Mouse (Mus musculus): ENCODE measurements at regions not wholly inside any gene's neighbourhood (a gene's known extent, or its start where the extent isn't known, plus 50 kb on each side); places are given as distances from the start of the nearest gene placed in this dataset.

GRCm38 (mm10) chr1:71996234-71996619, 215.9 kb downstream of the Mreg start:
- no peak for DNase-seq

DNA sequence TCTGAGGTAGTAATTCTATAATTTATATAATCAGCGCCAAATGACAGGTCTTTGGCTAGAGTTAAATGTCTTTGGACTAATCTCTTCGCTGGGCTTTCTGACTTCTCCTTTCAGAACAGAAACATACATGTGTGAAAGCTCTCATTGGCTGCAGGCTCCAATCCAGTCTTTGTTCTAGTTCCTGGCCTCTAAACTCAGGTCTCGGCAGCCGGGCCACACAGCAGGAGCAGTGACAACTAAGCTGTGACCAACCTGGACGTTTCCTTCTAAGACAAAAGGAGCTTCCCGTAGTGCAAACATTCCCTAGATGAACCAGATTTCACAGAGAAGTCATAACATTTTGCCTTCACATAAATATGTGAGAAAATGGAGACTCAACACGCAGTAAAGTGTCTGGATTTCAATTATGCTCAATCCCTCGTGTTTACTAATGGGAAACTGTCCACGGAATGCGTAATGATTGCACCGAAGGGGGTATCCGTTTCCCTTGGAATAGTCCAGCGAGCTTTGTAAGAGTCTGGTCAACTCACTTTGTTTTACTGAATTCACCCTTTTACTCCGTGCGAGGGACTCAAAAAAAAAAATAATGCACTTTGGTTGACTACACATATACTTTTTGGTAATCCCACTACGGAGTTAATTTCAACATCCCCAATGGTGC, 216.4 kb downstream of the Mreg start:
- no peak for DNase-seq

- no peak for DNase-seq
Observed at GRCm38 (mm10) chr1:71990936-71991335, 221.2 kb downstream of the Mreg start.

DNA sequence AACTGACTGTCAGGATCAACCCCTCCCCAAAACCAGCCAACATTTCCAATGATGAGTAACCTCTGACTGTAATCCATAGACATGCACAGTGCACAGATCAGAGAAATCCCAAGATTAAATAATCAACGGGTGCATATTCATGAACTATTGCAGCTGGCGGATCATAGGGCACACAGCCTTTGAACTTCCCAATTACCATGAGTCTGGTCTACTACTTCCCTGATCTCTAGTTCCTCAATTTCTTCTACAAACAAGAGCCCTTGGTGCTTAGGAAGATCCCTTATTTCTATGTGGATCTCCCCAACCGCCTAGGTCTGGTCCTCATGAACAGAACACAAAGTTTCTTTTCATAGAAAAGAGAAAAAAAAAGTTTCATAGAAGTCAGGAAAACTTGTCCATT, 224.0 kb downstream of the Mreg start:
- no peak for DNase-seq

DNA sequence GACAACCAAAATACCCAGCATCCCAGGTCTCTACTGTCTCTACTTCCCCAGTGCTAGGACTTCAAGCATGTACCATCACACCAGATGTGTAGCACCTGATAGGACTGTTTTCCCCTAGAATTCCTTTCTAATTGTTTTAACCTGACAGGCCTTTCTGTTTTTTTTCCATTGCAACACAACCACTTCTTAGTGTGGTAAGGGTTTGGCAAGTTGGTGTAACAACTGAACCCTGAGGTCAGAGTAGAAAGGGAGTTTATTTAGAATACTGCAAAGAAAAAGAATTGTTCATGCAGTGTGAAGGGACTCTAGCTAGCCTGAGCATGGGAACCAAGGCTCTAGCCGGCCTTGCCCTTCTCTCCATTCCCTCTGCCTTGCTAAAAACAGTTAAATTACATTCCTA, 226.1 kb downstream of the Mreg start:
- DNase-seq, result no peak

DNA sequence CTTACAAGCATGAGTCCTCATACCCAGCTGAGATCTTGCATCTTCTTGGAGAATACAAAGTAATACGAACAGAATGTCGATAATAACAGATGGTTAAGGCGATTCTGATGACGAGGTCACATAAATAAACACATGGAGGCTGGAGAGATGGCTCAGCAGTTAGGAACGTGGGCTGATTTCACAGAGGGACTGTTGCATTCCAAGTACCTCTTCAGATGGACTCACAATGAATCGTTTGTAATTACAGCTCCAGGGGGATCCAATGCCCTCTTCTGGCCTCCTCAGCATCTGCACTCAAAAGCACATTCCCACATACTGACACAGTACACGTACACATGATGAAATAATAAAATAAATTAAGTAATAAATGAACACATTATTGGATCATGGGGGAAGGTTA, 228.3 kb downstream of the Mreg start:
- no peak for DNase-seq

DNA sequence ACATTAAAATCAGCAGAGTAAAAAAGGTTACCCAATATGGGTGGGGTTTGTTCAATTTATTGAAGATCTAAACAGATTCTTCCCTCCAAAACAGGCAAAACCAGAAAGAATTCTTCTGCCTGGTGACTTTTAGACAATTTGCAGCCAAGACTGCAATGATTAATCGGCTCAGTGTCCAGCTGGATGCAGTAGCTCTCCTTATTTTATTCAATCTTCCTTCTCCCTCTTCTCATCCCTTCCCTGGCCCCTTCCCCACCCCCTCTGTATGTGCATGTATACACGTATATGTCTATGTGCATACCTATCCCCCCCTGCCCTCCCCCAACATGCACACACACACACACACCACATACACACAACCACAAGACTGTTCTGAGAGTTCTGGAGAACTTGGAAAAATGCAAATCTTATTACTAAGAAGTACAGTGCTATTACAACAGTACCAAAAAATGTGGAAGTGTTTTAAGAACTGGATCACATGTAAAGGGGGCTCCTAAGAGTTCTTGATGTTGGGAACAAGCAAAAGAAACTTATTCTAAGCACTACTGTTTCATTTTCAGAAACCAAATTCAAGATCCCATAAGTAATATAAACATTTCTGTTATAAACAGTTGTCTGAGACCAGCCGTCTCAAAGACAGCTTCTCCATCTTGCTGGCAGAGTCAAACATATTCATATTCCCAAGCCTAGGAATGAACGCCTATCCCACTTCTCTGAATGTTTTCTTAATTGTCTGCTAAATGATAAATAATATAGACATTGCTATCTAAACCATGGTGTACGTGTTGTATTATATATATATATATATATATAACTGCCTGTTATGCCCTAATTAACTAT, 229.5 kb downstream of the Mreg start:
- DNase-seq, result no peak

DNA sequence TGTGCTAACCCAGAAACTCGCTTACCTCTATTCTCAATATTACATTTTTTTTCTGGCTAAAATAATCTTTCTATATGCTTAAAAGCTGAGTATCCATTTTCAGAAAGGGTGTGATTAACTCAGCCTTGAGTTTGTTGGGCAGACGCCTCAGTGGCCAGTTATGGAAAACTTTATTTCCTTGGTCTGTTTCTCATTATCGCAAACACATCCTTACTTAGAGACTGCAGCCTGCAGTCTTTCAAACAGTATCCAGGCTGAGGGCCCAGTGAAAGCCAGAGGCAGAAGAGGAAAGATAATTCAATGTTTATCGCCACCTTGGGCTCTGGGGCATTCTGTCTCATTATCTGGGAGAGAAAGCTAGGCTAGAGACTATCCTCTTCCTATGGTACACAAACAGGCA, 231.5 kb downstream of the Mreg start:
- no peak for DNase-seq

GRCm38 (mm10) chr1:71979261-71979660, 232.8 kb downstream of the Mreg start:
- DNase-seq, result no peak

- DNase-seq, result no peak
Observed at GRCm38 (mm10) chr1:71977361-71977760, 234.7 kb downstream of the Mreg start.

- no peak for DNase-seq
Observed at GRCm38 (mm10) chr1:71974715-71975114, 237.4 kb downstream of the Mreg start.

DNA sequence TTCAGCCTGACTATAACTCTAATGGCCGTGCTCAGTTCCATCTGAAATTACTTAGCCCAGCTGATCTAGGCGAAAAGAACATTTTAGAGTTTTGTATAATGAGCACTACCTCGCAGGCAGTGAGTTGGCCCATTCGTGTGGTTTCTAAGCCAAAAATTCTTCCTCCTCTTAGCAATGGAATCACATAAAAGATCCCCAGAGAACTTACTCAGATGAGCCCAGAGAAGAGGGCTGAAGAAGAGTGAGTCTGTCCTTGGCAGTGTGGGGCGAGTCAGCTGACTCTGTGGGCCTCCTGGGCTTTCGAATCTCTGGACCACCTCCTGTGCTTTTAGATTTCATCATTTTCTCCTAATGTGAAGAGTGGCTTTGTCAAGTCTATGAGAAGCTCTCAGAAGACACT, 240.2 kb downstream of the Mreg start:
- DNase-seq, result no peak

DNA sequence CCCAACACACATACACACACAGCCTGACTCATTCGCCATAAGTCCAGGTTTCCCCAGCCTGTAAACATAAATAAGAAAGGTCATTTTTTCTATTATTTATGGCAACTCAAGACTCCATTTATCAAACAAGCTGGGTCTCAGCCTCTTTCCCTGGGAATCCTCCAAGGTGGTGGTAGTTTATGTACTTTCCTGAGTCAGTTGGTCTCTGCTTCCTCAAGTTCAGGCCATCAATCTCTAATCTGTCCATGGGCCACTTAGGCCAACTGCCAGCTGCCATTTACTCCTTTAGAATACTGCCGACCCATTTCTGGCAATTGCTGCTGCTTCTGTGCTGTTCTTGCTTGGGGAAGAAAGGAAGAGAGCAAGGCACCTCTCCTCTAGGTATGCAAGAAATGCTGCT, 241.3 kb downstream of the Mreg start:
- DNase-seq, result no peak

GRCm38 (mm10) chr1:71967574-71968104, 244.5 kb downstream of the Mreg start:
- DNase-seq, result no peak

DNA sequence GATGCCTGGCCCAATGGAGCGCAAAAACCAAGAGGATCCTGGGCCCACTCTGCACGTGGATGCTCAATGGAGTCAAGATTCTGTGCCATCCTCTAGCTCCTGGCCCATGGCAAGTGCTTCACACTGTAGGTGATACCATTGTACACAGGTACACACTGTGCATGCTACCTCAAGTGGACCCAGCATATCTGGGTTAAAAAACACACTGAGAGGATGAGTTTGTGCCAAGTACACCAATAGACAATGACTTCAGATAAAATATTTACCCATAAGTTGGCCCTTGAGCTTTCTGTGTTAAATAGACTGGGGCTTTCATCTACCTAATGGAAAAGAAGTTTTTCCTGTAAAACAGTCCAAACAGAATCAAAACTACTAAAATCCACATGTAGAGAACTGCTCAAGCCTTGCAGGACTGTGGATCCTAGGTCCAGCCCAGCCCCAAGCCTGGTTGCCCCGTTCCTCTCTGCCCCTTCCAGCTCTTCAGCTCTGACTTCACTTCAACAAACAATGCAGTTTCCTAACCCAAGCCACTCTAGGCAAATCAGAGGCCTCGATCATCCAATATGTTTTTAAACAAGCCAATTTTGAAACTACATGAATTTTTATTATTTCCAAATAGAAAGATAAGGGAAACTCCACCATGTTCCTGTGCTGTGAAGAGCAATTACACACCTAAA, 247.5 kb downstream of the Mreg start:
- no peak for DNase-seq

DNA sequence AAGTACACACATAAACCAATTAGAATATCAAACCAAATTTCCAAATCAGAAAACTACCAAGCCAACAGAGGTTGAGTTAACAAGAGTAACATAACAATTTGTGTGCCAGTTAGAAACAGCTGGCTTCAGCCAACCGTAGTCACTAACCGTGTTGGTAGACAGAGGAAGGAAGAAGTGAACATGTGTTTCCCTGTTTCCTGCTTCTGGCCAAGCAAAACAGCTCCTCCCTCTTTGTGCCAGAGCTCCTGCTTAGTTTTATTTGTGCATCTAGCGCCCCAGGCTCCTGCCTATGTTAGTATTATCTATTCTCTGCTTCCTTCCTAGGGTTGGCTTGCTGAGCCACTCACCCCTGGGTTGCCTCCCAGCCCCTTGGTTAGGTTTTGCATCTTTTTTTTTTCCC, 255.2 kb downstream of the Mreg start:
- no peak for DNase-seq

DNA sequence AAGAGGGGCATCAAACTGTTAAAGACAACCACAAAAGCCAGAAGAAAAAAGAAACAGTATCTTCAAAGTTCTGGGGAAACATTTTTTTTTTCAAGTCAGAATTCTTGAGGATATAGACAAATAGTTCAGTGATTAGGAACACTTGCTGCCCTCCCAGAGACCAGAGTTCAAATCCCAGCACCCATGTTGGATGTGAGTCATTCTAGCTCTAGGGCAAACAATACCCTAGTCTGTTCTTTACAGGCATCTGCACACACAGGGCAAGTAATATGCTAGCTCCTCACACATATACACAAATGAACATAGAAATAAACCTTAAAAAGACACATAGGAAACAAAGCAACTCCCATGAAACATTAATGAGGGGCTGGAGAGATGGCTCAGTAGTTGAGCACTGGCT, 256.8 kb downstream of the Mreg start:
- DNase-seq, result no peak

DNA sequence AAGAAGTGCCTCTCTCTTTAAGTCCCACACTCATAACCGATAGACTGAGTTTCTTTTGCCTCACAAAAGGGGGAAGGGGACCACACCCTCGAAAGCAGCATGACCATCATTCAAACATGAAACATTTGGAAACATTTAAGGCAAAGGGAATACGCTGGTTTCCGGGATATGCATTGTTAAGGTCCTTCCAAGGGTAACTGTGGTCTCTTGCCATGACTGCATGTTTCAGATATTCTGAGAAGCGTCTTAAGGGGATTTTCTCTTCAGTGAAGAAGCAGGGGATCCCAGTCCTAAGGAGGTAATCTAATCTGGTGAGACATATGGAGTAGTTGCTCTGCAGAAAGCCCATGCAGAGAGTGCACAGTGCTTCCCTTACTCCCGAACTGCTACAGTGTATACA, 258.8 kb downstream of the Mreg start:
- DNase-seq, result no peak

DNA sequence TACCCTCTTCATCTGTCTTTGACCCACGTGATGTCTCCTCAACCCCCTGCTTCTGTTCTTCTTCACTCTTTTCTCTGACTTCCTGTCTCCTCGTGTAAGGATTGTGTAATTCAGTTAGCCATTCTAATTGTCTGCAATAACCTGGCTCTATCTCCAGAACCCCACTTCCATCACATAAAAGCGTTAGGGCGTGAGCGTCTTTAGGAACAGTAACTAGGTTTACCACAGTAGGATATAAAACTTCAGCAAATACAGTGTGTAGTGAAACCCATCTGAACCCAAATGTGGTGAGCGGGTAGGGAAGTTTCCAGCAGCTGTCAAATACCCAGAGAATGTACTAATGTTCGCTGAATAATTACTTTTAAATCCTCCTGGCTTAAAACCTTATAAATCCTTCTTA, 262.6 kb downstream of the Mreg start:
- DNase-seq, result no peak

GRCm38 (mm10) chr1:71948686-71949085, 263.4 kb downstream of the Mreg start:
- no peak for DNase-seq

DNA sequence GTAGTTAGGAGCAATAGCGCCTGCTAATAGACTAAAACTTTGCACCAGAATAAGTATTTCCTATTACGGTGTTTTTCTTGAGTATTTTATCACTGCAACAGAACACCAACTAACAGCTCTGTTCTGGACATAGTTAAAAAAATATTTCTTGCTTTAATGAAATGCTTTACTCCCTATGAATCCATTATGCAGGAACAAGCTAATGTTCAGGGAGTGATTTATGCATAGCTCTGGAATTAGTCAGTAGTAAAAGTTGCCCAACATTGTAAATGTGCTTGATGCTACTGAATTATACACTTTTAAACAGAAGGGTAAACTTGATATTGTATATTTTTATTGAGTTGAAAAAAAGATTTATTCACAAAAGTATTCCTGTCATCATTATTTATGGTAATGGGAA, 264.6 kb downstream of the Mreg start:
- DNase-seq, result no peak

- no peak for DNase-seq
Observed at GRCm38 (mm10) chr1:71946911-71947310, 265.2 kb downstream of the Mreg start.

DNA sequence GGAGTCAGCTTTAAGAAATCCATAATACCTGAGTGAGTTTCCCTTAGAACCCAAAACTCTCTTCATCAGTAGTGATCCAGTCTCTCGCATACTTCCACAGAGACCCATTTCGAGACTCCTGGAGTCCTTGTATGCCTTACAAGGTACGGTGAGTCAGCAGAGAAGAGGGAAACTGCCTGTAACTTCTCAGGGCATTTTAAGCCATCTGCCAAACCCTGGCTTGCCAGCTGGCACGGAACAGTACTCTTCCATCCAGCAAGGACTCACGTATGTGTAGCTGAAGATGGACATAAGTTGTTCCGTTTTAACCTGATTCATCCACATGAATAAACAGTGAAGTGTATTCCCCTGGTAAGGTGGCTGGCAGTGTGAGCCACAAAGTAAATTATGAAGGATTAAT, 267.0 kb downstream of the Mreg start:
- DNase-seq, result peak; percentile 9

GRCm38 (mm10) chr1:71944531-71944930, 267.6 kb downstream of the Mreg start:
- no peak for DNase-seq

All from cerebellum, adult 9-11 months (tissue).